Mouse (Mus musculus) liver, embryonic 14.5 days (tissue): ENCODE data around the gene Lsr.

Source experiments
- CTCF ChIP-seq: IDR thresholded peaks from 2 replicates; pipeline ENCODE4 v1.5.1; 2016; ENCODE audit warnings: antibody characterized with exemption, low read depth, control low read depth
- EP300 ChIP-seq: IDR thresholded peaks from 2 replicates; pipeline ENCODE4 v1.6.1; 2016; ENCODE audit warnings: antibody characterized with exemption, low read depth

DNA sequence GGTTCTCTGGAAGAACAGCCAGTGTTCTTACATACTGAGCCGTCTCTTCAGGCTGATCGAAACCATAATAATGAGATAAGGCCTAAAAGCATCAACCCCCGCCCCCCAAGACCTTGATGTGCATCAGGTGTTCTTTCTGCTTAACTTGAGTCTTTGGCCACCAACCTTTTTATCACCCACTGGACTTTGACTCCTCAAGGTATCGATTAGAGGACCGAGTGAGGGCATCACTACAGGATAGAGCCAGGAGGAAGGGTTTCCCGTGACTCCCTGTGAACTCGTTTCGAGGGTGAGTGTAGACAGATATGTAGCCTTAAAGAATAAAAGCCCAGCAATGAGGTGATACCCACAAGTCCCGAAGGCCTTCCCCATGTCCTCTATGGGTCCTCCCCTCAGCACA is 12.1 kb upstream of the Lsr start:
- TF ChIP-seq CTCF (no peak), EP300 (no peak)
